Mouse (Mus musculus): ENCODE data around the gene Rack1.

Gene Rack1

DNA sequence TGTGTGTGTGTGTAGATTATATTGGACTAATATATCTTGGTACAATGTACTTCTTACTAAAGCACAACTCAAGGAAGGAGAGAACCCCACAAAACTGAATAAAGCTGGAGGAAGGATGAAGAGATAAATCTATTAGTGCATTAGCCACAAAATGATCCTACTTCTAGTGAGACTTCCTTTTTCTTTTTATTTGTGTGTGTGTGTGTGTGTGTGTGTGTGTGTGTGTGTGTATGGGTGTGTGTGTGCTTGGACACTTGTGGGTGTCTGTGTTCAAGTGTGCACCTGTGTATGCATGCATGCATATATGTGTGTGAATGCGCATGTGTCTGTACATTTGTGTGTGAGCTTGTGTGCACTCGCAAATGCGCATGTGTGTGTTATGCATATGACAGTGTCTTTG, 6.9 kb upstream of the Rack1 start:
- in situ Hi-C loops (cut with MseI, MboI) = no loop called here

DNA sequence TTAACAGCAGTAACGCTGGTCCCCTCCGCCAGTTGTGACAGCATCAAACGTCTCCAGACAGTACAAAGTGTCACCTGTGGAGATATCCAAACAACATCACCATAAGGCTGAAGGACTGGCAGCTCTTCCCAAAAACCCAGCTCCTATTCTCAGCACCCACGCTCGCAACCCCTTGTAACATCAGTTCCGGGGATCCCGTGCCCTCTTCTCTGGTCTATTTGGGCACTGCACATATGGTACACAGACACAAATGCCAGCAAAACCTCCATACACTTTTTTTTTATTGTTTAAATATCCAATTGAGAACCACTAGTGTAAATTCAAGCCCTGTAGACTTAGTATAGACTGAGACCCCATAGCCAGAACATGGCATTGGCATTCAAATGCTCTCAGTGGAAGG, 4.9 kb upstream of the Rack1 start:
- in situ Hi-C loops (cut with MseI, MboI) = no loop called here

DNA sequence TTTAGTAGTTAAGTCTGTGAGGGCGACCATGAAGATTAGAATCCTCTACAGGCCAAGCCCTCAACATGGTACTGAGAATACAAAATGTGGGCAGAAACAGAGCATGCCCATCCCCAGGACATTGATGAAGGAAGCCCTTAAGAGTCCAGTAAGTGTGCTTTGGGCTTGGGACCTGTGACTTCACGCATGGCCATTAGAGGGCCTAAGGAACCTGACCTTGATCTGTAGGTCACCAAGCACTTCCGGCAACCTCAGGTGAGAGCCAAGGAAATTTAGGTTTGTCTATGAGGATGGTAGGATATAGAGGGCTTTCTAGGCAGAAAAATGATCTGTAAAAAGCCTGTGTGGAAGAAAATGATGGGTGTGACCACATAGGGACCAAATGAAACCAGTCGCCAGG, 3.8 kb upstream of the Rack1 start:
- in situ Hi-C loops (cut with MseI, MboI) = no loop called here

DNA sequence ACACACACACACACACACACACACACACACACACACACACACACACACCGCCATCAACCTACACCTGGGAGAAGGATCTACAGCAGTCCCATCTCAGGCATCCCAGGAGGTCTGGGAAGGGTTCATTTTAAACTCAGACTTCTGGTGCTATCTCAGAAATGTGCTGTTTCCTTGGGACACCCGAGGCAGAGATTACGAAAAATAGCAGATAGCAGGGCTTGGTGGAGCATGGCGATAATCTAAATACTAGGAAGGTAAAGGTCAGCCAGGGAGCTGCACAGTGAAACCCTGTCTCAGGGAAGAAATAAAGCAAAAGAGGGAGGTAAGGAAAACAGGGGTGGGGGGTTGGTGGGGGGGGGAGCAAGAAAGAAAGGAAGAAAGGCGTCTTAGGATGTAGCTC, 2.8 kb upstream of the Rack1 start:
- in situ Hi-C loops (cut with MseI, MboI) = no loop called here

DNA sequence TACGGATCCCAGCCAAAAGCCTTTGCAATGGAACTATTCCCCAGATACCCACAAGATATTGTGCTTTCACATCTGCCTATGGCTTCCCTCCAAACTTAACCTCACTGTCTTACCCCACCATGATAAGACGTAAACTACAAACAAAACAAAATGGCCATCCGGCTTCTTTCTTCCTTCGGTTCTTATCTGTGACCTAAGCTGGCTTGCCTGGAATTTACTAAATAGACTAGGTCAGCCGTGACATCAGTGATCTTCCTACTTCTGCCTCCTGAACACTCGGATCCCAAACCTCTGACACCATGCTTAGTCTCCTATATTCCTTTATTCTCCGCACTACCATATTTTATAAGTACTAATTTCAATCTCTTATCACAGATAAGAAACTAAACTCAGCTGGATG, 1.8 kb upstream of the Rack1 start:
- in situ Hi-C loops (cut with MseI, MboI) = no loop called here

DNA sequence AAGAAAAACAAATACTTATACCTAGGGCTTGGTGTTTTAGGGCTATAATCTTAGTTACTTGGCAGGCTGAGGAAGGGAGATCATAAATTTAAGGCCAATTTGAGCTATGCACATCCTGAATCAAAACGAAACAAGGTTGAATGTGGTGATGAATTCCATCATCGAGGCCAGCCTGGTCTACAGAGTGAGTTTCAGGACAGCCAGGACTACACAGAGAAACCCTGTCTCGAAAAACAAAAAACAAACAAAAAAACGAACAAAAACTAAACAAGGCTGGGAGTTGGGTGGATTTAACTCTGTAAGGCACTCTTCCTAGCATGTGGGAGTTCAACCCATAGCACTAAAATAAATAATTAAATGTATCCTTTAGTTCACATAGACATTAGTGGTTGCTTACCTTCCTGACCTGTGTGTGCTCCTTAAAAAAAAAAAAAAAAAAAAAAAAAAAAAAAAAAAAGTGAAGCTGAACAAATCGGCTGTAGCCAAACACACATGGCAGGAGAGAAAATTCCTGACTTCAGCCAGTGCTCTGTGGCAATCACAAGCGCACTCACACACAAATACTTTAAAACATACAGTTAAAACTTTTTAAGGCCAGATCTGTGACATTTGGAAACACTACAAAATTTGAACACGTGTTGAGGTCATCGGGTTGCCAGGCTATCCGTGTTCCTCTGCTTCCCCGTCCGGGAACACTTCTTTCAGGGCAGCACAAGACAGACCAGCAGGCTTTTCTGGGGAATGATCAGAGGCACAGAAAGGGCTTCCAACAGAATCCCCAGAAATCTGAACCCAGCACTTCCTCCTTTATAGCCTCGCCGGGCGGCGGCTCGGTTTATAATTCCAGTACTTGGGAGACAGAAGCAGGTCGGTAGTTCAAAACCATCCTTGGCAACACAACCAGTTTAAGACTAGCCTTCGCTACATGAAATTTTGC, 880 bp upstream of the Rack1 start:
- in situ Hi-C loops (cut with MseI, MboI) = no loop called here

DNA sequence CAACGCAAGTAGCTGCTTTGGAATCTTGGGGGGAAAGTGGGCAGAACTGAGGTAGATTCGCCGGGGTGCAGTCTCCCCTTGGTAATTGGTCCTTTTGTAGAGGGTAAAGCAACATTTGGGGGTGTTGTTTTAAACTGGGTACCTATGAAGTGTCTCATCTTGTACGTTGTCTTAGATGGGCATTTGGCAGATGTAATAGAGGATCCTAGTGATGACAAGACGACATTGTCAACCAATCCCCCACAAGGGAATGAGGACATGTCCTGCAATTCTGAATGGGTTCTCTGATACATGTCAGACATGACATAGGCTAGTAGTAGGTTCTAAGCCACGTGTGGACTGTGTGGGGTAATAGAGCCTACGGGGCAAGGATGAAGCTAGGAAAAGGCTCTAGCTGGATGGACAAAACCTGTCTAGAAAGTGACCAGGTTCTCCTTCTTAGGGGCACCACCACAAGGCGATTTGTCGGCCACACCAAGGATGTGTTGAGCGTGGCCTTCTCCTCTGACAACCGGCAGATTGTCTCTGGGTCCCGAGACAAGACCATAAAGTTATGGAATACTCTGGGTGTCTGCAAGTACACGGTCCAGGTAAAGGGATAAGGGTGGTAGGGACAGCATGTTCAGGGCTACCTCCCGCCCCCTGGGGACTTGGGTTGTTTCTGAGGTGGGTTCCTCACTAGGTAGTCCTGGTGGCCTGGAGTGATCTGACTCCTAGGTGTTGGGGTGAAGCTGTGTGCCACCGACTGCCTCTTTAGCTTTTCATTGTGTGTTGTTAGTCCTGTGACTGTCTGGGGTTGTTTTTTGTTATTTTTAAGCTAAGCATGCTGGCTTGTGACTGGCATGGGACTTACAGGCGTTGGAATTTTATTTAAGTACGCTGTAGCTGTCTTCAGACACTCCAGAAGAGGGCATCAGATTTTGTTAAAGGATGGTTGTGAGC, 2.0 kb downstream of the Rack1 start:
- in situ Hi-C loops (cut with MseI, MboI) = no loop called here

DNA sequence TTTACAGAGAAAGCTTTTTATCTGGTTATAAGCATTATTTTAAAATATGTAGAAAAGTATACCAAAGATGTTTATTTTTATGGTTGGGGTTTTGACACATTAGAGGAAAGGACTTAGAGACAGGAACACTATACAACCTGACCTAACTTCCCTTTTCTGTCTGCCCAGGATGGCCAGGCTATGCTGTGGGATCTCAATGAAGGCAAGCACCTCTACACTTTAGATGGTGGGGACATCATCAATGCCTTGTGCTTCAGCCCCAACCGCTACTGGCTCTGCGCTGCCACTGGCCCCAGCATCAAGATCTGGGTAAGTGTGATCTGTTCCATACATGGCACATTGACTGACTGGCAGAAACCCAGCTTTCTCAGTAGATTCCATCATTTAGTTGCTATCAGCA, 3.9 kb downstream of the Rack1 start:
- in situ Hi-C loops (cut with MseI, MboI) = no loop called here

DNA sequence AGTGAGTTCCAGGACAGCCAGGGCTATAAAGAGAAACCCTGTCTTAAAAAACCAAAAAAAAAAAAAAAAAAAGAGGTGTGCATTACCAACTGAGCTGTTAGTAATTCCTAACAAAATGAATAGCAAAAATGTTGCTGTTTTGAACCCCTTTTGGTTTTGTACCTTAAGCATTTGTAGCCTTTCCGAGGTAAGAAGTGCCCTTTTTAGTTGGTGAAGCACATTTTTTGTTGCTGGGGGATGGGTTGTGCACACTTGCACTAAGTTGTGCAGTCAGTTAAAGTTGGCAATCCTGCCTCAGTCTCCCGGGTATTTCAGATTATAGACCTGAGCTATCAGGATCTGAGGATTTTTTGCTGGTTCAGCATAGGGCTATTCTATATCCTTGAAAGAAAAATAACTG, 4.8 kb downstream of the Rack1 start:
- in situ Hi-C loops (cut with MseI, MboI) = no loop called here

DNA sequence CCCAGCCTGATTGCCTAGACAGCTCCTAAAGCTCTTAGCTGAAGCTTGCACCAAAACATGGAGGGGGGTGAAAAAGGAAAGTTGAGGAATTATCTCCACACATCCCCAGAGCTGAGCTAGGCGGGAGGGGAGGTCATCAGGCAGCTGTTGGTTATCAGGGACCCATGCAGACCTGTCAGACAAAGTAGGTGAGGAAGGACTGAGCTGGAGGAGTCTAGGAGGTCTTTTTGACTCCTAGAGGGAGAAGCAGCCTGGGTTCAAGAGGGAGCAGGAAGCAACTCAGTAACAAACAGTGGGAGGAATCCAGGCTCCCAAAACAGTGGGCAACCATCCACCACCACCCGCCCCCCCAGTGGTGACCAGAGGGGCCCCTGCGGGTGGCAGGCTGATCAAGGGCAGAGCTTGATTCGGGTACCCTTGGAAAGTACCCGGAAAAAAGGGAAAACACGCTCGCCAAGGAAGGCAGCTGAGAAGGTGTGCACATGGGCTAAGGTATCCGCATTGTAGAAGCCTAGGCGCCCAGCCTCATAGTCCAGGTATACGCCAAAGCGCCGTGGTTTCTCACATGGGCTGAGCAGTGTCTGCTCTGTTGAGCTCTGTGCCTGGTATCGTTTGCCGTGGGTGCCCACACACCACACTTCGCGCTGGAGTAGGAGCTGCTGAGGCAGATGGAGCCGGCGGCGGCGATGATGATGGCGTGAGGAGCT, 6.9 kb downstream of the Rack1 start:
- in situ Hi-C loops (cut with MseI, MboI) = no loop called here

DNA sequence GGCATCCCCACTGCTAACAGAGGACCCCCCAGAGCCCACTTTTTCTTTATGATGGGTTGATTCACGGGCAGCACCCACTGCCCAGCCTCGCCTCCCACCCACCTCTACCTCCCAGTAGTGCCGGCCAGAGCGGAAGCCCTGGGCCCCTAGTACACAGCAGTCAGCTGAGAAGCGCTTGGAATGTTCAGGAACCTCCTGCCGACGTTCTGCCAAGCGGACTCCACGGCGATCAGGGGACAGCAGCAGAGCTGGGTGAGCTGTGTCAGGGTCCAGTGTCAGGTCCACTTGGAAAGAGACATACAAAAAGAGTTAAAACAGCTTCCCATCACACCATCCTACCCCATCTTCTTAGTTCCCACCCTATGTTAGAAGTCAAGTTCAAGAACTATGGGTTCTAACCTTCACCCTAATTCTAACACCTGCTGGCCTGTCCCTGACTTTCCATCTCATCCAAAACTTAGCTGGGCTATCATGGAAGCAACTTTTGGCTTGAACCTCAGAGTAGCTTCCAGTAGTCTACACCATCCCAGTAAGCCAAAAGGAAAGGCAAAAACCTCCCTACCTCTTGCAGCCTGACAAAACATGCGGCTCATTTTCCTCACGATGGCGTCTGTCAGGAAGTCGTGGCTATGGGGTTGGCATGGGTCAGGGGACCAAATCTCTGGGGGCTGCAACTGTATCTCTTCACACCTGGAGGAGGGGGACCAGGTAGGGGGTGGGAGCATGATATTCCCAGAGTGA, 7.6 kb downstream of the Rack1 start:
- in situ Hi-C loops (cut with MseI, MboI) = no loop called here

DNA sequence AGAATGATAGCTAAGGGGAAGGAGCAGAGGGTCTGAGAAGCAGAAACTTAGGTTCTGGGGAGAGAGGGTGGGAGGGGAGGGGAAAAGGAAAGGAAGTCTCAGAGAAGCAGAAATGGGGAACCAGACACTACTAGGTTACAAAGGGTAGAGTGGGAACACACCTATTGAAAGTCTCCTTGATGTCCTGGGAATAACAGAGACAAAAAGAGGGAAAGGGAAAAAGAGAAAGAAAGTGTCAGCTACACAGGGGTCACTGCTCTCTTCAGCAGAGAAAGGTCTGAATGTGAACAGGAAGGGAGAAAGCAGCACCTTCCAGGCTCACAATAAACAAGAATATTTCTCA, 8.1 kb downstream of the Rack1 start:
- in situ Hi-C loops (cut with MseI, MboI) = no loop called here

DNA sequence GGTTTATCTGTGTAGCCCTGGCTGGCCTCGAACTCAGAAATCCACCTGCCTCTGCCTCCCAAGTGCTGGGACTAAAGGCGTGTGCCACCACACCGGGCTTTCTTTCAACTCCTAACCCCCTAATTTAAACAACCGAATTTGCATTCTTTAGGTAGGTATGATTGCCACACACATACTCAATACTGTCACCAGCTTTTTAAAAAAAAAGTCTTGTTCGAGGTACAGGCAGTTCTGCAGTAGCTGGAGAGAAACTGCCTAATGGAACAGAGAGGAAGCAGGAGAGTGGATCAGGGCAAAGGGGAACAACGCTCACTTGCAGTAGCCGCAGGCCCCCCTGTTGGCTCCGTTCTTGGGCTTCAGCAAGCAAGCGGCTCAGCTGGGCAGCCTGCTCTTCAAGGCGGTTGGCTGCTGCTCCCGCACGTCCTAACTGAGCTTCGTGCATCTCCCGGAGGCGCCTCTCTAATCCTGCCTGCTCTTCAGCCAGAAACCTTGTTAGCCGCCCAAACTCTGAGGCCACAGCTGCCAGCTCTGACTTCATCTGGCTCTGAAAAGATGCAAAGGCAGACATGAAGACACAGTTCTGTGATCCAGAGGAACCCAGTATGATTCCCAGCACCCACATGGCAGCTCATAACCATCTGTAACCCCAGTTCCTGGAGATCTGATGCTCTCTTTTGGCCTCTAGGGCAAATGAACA, 8.8 kb downstream of the Rack1 start:
- in situ Hi-C loops (cut with MseI, MboI) = no loop called here

DNA sequence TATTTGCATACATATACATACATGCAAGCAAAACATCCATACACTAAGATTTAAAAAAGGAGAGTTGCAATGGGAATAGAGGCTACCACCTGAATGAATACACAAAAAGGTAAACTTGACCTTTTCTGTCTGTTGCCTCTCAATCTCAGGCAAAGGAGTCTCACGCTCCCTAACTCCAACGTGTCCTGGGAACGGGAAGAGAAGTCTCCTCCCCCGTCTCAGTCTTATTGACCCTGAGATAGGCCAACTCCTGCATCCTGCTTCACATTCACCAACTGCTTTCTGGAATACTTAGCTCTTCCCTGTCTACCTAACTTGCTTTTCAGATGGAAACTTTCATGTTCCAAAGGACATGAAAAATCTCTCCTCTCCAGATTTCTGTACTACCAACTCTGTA, 9.3 kb downstream of the Rack1 start:
- in situ Hi-C loops (cut with MseI, MboI) = no loop called here

DNA sequence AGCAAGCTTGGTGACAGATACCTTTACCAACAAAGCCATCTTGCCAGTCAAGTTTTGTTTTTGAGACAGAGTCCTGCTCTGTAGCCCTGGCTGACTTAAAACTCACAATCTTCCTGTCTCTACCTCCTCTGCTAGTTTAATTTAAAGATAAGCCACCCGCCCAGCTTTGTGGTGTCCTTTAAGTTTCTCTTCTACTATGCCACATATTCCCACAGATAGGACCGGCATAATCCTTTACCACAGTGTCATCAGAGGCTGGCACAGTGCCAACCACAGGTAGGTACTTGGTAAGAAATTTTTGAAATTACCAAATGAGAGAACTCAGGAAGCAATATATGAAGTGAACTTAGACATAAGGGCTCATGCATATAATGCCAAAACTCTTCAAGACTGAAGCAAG, 10.0 kb downstream of the Rack1 start:
- in situ Hi-C loops (cut with MseI, MboI) = no loop called here

DNA sequence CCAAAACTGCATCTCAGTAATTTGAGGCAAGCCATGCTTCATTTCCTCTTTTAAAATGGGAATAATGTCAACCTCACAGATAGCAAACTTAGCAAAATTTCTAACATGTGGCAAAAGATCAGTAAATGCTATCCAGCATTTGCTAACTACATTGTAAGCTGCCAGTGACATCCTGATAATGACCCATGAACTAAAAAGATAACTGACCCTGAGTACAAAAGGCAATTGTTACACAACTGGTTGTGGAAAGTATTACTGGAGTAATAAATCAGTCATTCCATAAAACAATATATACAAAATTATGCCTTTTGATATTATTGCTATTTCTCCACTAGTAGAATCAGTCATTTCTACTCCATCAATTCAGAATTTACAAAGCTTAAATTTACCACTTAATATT, 13.7 kb downstream of the Rack1 start:
- in situ Hi-C loops (cut with MseI, MboI) = no loop called here

DNA sequence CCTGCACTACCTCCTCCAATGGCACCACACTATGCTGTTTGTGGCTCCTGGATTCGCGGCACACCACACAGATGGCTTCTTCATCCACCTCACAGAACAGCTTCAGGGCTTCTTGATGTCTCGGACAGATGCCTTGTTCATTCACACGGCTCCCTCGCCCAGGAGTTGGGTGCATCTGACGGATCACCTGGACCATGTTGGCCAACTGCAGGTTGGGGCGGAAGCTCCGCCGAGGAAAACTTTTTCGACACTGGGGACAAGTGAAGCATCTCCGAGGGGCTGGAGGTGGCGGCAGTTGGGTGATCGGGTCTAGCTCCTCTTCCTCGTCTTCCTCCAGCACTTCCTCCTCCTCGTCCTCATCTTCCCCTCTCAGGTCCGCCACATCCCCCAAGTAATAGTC, 15.7 kb downstream of the Rack1 start:
- in situ Hi-C loops (cut with MseI, MboI) = no loop called here

DNA sequence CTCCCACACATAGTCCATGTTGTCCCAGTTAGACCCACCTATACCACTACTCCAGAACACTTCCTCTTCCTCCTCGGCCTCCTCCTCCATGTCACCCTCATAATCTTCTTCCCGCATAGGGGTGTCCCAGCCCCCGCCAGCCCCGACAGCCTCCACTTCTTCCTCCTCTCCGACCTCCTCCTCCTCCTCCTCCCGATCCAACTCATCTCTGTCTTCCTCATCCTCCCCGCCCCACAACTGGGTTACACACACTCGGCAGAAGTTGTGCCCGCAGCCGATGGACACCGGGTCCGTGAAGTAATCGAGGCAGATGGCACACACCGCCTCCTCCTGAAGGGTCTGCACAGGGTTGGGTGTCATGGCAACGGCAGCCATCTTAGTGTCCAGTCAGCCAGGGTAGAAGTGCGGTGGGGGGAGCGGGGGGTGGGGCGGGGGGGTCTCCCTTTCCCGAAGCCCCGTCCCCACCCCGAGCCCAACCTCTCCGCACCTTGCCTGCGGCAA, 16.2 kb downstream of the Rack1 start:
- in situ Hi-C loops (cut with MseI, MboI) = no loop called here

DNA sequence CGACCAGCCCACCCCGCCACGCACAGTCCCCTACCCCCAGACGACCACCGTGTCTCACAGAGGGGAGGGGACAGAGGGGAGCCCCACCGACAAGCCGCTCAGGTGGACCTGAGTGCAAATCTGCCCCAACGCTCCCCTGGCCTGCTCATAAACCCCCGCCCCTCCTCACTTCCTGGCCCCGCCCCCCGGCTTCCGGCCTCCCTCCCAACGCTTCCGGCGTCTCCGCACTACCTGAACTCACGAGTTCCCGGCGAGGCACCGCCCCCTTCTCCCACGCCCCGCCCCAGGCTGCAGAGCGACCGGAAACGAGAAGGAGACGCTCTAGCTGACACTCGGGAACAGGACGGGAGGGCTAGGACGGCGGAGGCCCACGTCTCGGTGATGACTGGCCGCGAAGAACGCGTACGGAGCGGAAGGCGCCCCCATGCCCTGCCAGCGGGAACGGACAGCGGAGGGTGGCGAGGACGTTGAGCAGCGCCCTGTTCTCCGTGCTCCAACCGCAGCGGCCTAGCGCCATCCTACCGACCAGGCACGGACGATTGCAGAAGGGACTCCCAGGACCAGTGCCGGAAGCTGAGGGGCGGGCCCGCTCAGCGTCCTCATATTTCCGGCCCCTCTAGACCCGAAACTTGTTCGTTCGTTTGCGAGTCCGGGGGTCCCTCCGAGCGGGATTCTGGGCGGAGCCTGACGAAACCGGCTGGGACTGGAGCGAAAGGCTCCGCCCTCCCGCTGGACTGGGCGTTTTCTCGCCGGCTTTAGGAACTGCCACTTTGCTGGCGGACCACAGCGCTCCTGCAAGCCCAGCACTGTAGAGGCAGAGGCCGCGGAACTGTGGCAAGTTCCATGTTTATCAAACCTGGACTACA, 16.9 kb downstream of the Rack1 start, which contains the start of gene Trim41:
TSS of gene Trim41 (minus strand) at position 554 of the 866 bp plus-strand sequence.
- in situ Hi-C loops (cut with MseI, MboI) = no loop called here

DNA sequence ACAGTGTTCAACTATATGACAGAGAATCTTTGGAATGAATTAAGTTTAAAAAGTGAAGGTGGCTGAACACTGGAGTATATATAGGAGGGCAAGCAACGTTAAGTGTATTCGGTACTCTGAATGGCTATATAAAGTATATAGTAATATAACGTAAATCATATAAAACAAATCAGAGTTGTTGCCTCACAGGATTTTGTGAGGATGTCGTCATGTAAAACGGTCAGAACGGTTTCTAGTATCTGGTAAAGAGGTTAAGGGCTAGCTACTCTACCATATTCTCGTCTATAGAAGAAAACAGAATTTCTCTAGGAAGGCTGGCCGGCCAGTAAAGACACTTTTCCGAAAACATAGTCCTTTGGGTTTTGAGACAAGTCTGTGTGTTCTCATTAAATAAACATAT, 17.7 kb downstream of the Rack1 start:
- in situ Hi-C loops (cut with MseI, MboI) = no loop called here

All from mouse trophoblast stem cell (cell line).